Mouse (Mus musculus): ENCODE data around the gene Spred2. TPM values are rescaled to one million over a fixed set of nuclear protein-coding genes. Genes with fewer than 3 reads are reported as not detected.
A peak's percentile ranks its signal among the peaks of the same experiment; 100 is the strongest.
"Not testable (repeated sequence)": the region's sequence is repeated elsewhere in the genome, so short reads cannot be mapped to it uniquely, and the experiment has no call there.

Spred2 gene
- polyA plus RNA-seq, 1 experiment from 2014 or later = 3.5 TPM

DNA sequence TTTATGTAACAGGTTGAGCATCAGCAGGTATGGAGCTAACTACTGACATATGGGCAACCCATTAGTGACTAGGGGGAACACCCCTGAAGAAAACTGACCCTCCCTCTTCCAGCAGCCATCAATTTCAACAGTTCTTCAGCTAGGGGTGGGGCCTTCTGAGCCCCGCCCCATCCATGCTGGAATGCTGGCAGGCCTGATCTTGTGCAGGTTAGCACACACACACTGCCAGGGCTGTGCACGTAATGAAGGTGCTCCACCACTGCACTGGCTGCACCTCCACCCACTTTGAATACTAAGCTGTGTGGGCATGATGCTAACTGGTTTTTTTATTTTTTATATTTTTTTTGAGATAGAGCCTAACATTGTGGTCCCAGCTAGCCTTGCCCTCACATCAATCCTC is 133.3 kb downstream of the Spred2 start:
- Histone ChIP-seq H3K27ac (replicated peaks) (no peak overlapping the region), H3K9me3 (ENCODE audit: control insufficient read depth, low read length) (no peaks in the 10 kb centered on the region), H3K4me3 (ENCODE audit: low read depth, low read length) (no peak overlapping the region), H3K4me2 (replicated peaks; ENCODE audit: low read depth) (no peak overlapping the region), H3K36me3 (ENCODE audit: control insufficient read depth, insufficient read depth, low read length) (peaks cover 4% of the 10 kb centered on the region; the same call in 1 of the 2 replicates), H3K9ac (ENCODE audit: low read length) (no peak overlapping the region), H3K4me1 (replicated peaks; ENCODE audit: control insufficient read depth, insufficient read depth) (no peaks in the 10 kb centered on the region), H3K27me3 (ENCODE audit: control insufficient read depth, insufficient read depth, low read length) (no peaks in the 10 kb centered on the region)
- ATAC-seq (ENCODE audit: low FRiP score, low TSS enrichment) (peak; percentile 64; the same call in 1 of the 2 replicates), DNase-seq (ENCODE audit: low spot score) (no peak)
- TF ChIP-seq EP300 (optimal IDR thresholded peaks at IDR 0.05) (no peak), CTCF (IDR thresholded peaks at IDR 0.05; ENCODE audit: low read depth) (no peak)
- WGBS = 70% methylated on average over 2 of the region's 2 CpGs

DNA sequence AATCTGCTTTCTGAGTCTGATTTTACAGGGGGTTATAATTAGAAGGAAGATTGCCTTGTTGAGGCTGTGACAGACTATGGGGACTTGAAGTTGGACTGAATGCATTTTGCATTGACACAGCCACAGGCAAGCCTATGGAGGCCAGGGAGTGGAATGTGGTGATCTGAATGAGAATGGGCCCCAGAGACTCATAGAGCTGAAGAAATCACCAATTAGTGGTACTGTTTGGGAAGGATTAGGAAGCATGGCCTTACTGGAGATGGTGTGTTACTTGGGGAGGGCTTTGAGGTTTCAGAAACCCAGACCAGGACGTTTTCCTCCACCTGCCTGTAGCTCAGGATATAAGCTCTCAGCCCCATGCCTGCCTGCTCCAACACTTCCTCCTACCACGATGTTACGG is 135.6 kb downstream of the Spred2 start:
- DNase-seq (ENCODE audit: low spot score) (no peak), ATAC-seq (ENCODE audit: low FRiP score, low TSS enrichment) (no peak)
- Histone ChIP-seq H3K36me3 (ENCODE audit: control insufficient read depth, insufficient read depth, low read length) (peaks cover 4% of the 10 kb centered on the region; the same call in 1 of the 2 replicates), H3K9me3 (ENCODE audit: control insufficient read depth, low read length) (no peaks in the 10 kb centered on the region), H3K27me3 (ENCODE audit: control insufficient read depth, insufficient read depth, low read length) (no peaks in the 10 kb centered on the region), H3K4me2 (replicated peaks; ENCODE audit: low read depth) (no peak overlapping the region), H3K9ac (ENCODE audit: low read length) (no peak overlapping the region), H3K4me1 (replicated peaks; ENCODE audit: control insufficient read depth, insufficient read depth) (no peaks in the 10 kb centered on the region), H3K4me3 (ENCODE audit: low read depth, low read length) (no peak overlapping the region), H3K27ac (replicated peaks) (no peak overlapping the region)
- WGBS = 89% methylated on average over 3 of the region's 3 CpGs
- no peak for TF ChIP-seq CTCF (IDR thresholded peaks at IDR 0.05; ENCODE audit: low read depth)
- TF ChIP-seq EP300 (optimal IDR thresholded peaks at IDR 0.05) = no peak

DNA sequence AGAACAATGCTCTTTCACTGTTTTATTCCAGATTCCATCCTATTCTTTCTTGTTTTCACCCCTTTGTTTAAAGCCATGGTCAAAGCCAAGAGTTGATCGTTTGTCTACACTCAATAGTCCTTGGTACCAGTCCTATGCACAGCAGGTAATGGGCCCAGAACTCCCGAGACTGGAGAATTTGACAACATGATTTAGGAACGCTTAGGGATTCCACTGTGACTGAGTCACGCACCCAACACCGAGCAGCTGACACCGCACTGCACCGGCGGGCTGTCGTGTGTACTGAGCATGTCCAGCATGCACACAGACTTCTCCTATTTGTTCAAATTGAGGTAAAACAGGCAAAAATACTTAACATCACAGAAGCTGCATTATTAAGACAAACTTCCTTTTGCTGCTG is 138.6 kb downstream of the Spred2 start:
- not testable (repeated sequence) for H3K27ac ChIP-seq (replicated peaks); H3K4me3 ChIP-seq (ENCODE audit: low read depth, low read length); ATAC-seq (ENCODE audit: low FRiP score, low TSS enrichment); H3K9ac ChIP-seq (ENCODE audit: low read length); H3K4me1 ChIP-seq (replicated peaks; ENCODE audit: control insufficient read depth, insufficient read depth); H3K27me3 ChIP-seq (ENCODE audit: control insufficient read depth, insufficient read depth, low read length); DNase-seq (ENCODE audit: low spot score); H3K9me3 ChIP-seq (ENCODE audit: control insufficient read depth, low read length); H3K4me2 ChIP-seq (replicated peaks; ENCODE audit: low read depth)
- peaks cover 13% of the 10 kb centered on the region for H3K36me3 ChIP-seq (ENCODE audit: control insufficient read depth, insufficient read depth, low read length)
- WGBS = 79% methylated on average over 9 of the region's 9 CpGs

DNA sequence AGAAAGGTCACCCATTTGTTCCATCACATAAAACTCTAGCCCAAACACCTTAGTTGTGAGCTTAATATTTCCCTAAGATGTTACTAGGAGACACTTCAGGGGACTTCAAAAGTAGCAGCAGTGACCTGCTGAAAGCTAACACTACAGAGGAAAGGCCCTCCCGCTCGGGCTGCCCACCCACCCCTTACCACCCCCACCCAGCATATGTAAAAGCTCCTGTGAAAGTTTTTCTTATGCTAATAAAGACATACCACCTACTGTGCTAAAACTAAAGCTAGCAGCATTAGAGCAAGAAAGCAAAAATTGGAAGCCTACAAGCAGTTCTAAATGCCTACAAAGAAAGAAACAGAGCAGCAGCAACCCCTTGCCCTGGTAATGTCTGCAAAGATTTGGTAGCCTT is 139.9 kb downstream of the Spred2 start:
- DNase-seq (ENCODE audit: low spot score); H3K4me3 ChIP-seq (ENCODE audit: low read depth, low read length); H3K27ac ChIP-seq (replicated peaks); H3K4me2 ChIP-seq (replicated peaks; ENCODE audit: low read depth); H3K9ac ChIP-seq (ENCODE audit: low read length); H3K27me3 ChIP-seq (ENCODE audit: control insufficient read depth, insufficient read depth, low read length); ATAC-seq (ENCODE audit: low FRiP score, low TSS enrichment); H3K4me1 ChIP-seq (replicated peaks; ENCODE audit: control insufficient read depth, insufficient read depth); H3K9me3 ChIP-seq (ENCODE audit: control insufficient read depth, low read length): not testable (repeated sequence)
- peaks cover 17% of the 10 kb centered on the region for H3K36me3 ChIP-seq (ENCODE audit: control insufficient read depth, insufficient read depth, low read length)
- WGBS = 75% methylated on average over 2 of the region's 2 CpGs

DNA sequence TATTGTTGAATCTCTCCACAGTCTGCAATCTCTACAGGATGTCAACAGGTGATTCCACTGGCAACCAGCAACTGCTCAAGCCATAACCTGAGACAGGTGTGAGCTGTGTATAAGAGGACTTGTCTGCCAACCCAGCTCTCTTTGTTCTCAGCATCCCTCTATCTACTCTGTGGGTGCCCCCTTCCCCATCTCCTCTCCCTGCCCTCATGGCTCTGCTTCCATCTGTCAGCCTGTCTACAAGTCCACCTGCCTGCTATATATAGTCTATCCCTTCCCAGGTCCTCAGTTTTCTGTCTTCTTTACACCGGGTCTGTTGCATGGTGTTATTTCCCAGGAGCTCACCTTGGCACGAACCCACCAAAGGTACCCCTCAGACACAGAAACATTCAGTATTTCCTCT is 140.8 kb downstream of the Spred2 start:
- WGBS = 93% methylated on average over 2 of the region's 2 CpGs
- TF ChIP-seq EP300 (optimal IDR thresholded peaks at IDR 0.05) (no peak), CTCF (IDR thresholded peaks at IDR 0.05; ENCODE audit: low read depth) (no peak)
- DNase-seq (ENCODE audit: low spot score) (no peak), ATAC-seq (ENCODE audit: low FRiP score, low TSS enrichment) (no peak)
- H3K4me2 ChIP-seq (replicated peaks; ENCODE audit: low read depth) = no peak overlapping the region
- H3K9me3 ChIP-seq (ENCODE audit: control insufficient read depth, low read length) = no peaks in the 10 kb centered on the region
- no peaks in the 10 kb centered on the region for H3K27me3 ChIP-seq (ENCODE audit: control insufficient read depth, insufficient read depth, low read length)
- H3K4me3 ChIP-seq (ENCODE audit: low read depth, low read length) = no peak overlapping the region
- H3K36me3 ChIP-seq (ENCODE audit: control insufficient read depth, insufficient read depth, low read length) = peaks cover 16% of the 10 kb centered on the region
- no peak overlapping the region for H3K9ac ChIP-seq (ENCODE audit: low read length)
- H3K4me1 ChIP-seq (replicated peaks; ENCODE audit: control insufficient read depth, insufficient read depth) = no peaks in the 10 kb centered on the region
- no peak overlapping the region for H3K27ac ChIP-seq (replicated peaks)

DNA sequence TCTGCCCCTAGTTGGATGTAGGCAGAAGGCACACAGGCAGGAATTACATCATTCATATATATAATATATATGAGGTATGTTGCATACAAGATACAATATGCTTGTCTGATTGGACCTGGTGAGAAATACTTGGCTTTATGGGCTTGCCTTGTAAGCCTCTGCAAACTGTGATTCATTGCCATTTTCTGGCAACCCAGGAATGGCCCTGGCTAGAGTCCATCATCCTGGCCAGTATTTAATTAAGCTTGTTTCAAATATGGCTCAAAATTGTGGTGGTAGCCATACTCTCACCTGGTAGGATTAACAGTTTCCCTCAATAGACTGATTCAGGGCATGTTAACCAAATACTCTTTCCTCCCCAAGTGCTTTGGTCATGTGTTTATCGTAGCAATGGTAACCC is 141.9 kb downstream of the Spred2 start:
- DNase-seq (ENCODE audit: low spot score) (no peak), ATAC-seq (ENCODE audit: low FRiP score, low TSS enrichment) (no peak)
- Histone ChIP-seq H3K4me3 (ENCODE audit: low read depth, low read length) (no peak overlapping the region), H3K9me3 (ENCODE audit: control insufficient read depth, low read length) (no peaks in the 10 kb centered on the region), H3K36me3 (ENCODE audit: control insufficient read depth, insufficient read depth, low read length) (peaks cover 16% of the 10 kb centered on the region), H3K27ac (replicated peaks) (no peak overlapping the region), H3K27me3 (ENCODE audit: control insufficient read depth, insufficient read depth, low read length) (no peaks in the 10 kb centered on the region), H3K4me2 (replicated peaks; ENCODE audit: low read depth) (no peak overlapping the region), H3K9ac (ENCODE audit: low read length) (no peak overlapping the region), H3K4me1 (replicated peaks; ENCODE audit: control insufficient read depth, insufficient read depth) (no peaks in the 10 kb centered on the region)
- TF ChIP-seq EP300 (optimal IDR thresholded peaks at IDR 0.05) = no peak
- no peak for TF ChIP-seq CTCF (IDR thresholded peaks at IDR 0.05; ENCODE audit: low read depth)
- WGBS = 74% methylated on average over 1 of the region's 1 CpGs

Measured in stomach, postnatal 0 days (tissue).